Mouse (Mus musculus): ENCODE measurements around the gene Tex37.

The Tex37 gene

GRCm38 (mm10) chr6:70887993-70888392 is 30.7 kb downstream of the Tex37 start:
- no peak for DNase-seq (ENCODE audit: extremely low read depth, low read depth)

GRCm38 (mm10) chr6:70880714-70881304 is 37.9 kb downstream of the Tex37 start:
- DNase-seq (ENCODE audit: extremely low read depth, low read depth) = peak; percentile 35

- no peak for DNase-seq (ENCODE audit: extremely low read depth, low read depth)
Observed at GRCm38 (mm10) chr6:70875017-70875416, 43.7 kb downstream of the Tex37 start.

DNA sequence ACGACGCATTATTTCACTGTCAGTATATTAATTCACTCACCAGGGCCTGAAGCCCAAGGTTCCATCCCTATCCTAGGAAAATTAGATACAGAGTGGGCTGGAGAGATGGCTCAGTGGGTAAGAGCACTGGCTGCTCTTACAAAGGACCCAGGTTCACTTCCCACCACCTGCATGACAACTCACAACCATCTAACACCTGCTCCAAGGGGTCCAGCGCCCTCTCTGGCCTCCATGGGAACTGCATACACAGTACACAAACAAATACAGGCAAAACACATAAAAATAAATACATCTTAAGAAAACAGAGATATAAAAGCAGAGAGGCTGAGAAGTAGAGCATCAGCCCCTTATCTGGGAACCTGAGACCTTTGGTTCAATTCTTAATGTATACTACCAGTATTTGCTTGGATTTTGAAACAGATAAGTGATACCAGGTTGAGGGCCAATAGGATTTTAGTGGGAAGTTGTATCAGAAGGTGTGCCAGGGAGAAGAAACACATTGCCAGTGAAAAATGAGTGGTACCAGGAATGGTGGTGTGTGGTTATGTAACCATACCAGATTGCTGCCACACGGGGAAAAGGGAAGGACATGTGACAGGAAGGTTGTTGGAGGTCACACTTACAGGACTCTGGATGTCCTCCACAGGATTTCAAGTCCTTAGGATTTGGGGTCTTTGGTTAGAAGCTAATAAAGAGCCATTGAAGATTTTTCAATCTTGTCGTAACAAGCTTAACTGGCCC is 44.5 kb downstream of the Tex37 start:
- DNase-seq (ENCODE audit: extremely low read depth, low read depth) = no peak

DNA sequence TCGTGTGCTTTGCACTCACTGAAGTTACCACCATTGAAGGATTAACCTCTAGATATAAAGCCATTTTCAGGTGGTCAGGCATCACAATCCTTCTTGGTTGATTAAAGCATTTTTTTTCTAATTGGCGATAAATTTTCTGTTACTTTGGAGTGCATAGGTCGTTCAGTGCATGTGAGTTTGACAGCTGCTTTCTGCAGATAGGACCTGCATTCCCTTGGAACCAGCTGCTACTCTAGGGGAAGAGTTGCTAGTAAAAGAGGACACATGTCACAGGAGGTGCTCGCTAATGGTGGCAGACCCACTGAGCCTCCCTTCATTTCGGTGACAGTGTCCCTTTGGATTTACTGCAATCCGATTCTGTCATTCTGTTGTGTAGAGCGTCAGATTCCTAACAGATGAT is 46.2 kb downstream of the Tex37 start:
- DNase-seq (ENCODE audit: extremely low read depth, low read depth) = no peak

GRCm38 (mm10) chr6:70872128-70872527 is 46.6 kb downstream of the Tex37 start:
- no peak for DNase-seq (ENCODE audit: extremely low read depth, low read depth)

- DNase-seq (ENCODE audit: extremely low read depth, low read depth) = no peak
Observed at GRCm38 (mm10) chr6:70871511-70871980, 47.2 kb downstream of the Tex37 start.

GRCm38 (mm10) chr6:70867297-70867696 is 51.4 kb downstream of the Tex37 start:
- DNase-seq (ENCODE audit: extremely low read depth, low read depth) = no peak

- DNase-seq (ENCODE audit: extremely low read depth, low read depth) = no peak
Observed at GRCm38 (mm10) chr6:70866761-70867160, 52.0 kb downstream of the Tex37 start.

GRCm38 (mm10) chr6:70864285-70864684 is 54.4 kb downstream of the Tex37 start:
- no peak for DNase-seq (ENCODE audit: extremely low read depth, low read depth)
